Mouse (Mus musculus) lung, embryonic 15.5 days (tissue): ENCODE data around the gene Foxm1. TPM values are rescaled to one million over a fixed set of nuclear protein-coding genes. Genes with fewer than 3 reads are reported as not detected.

Source experiments
- ATAC-seq: fragments of 200-750 bp; cut with Nextera tagmentation; 2 replicates; pipeline ENCODE4 v1.8.0; 2017; ENCODE audit warnings: moderate number of reproducible peaks, borderline replicate concordance; ENCODE audit not compliant: low FRiP score, low TSS enrichment; ENCODE audit errors: extremely low read depth
- H3K27ac ChIP-seq: fragments of 300-500 bp; sonication (generic); 2 replicates; pipeline ENCODE4 v1.5.1; 2015; ENCODE audit warnings: moderate library complexity, mild to moderate bottlenecking, inconsistent platforms
- H3K27me3 ChIP-seq: fragments of 300-500 bp; sonication (generic); 2 replicates; pipeline ENCODE4 v1.6.1; 2015; ENCODE audit warnings: inconsistent platforms
- H3K36me3 ChIP-seq: fragments of 300-500 bp; sonication (generic); 2 replicates; pipeline ENCODE4 v1.6.1; 2015; ENCODE audit warnings: inconsistent platforms
- H3K4me1 ChIP-seq: fragments of 300-500 bp; sonication (generic); 2 replicates; pipeline ENCODE4 v1.6.1; 2015; ENCODE audit warnings: inconsistent platforms
- H3K4me2 ChIP-seq: fragments of 300-500 bp; sonication (generic); 2 replicates; pipeline ENCODE4 v1.6.1; 2015; ENCODE audit warnings: inconsistent platforms, mild to moderate bottlenecking, moderate library complexity
- H3K4me3 ChIP-seq: fragments of 300-500 bp; sonication (generic); 2 replicates; pipeline ENCODE4 v1.5.1; 2015; ENCODE audit warnings: mild to moderate bottlenecking, inconsistent platforms
- H3K9ac ChIP-seq: fragments of 300-500 bp; sonication (generic); 2 replicates; pipeline ENCODE4 v1.6.1; 2015; ENCODE audit warnings: inconsistent platforms
- H3K9me3 ChIP-seq: fragments of 300-500 bp; sonication (generic); 2 replicates; pipeline ENCODE4 v1.6.1; 2016; ENCODE audit warnings: inconsistent platforms
- WGBS: fragments of 180-500 bp; shearing (Covaris S2); methylation state at CpG from one replicate; pipeline ENCODE4 v1.1.7; 2015; 5-methylcytosine and 5-hydroxymethylcytosine counted together
- polyA plus RNA-seq: library from polyadenylated mRNA; unstranded; fragments of >200 nt; fragmentation: Nextera tagmentation; extraction: Ambion mirVana; gene quantifications from 2 replicates; pipeline ENCODE4 v1.2.1, GENCODE M21; 2015

Foxm1 gene
- 37.7 and 41.1 TPM in 2 replicates for polyA plus RNA-seq

DNA sequence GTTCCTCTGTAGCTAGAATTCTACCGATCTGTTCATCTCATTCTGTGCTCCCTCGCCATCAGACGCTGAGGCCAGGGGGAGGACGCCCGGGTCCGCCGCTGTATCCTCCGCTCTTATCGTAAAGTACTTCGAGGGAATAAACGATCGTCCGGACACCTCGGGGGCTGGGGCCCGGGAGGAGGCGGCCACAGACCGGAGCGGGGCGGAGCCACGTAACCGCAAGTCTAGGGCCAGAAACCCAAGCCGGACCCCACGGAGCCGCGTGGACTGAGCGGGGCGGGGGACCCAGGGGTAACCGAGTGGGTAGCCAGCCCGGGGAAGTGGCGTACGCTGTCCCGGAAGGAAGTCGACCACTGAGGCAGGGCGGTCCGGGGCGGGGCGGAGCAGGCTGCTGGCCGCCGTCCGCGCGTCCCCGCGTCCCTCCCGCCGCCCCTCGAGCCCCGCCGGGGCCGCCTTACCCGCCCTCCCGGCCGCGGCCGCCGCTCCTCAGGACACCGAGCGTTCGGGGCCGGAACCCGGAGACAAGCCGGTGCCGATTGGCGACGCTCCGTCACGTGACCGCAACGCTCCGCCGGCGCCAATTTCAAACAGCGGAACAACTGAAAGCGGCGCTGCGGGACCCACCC, at the start of gene Foxm1, which contains the start of gene Rhno1:
TSS of gene Foxm1 (plus strand) at position 587 of the 626 bp plus-strand sequence.
TSS of gene Rhno1 (minus strand) at position 531 of the 626 bp plus-strand sequence.
- H3K4me1 ChIP-seq, result peaks cover 32% of the 10 kb centered on the region
- H3K36me3 ChIP-seq, result peaks cover 33% of the 10 kb centered on the region
- peak; percentile 89 for ATAC-seq
- no peaks in the 10 kb centered on the region for H3K27me3 ChIP-seq
- H3K27ac ChIP-seq, result peak within 1 kb of the TSS; percentile 97
- H3K4me3 ChIP-seq, result peak within 1 kb of the TSS; percentile 99
- peak within 1 kb of the TSS; percentile 83 for H3K9ac ChIP-seq
- under 1% methylated on average over 67 of the region's 76 CpGs for WGBS
- H3K4me2 ChIP-seq, result peak within 1 kb of the TSS; percentile 81
- H3K9me3 ChIP-seq, result no peaks in the 10 kb centered on the region

DNA sequence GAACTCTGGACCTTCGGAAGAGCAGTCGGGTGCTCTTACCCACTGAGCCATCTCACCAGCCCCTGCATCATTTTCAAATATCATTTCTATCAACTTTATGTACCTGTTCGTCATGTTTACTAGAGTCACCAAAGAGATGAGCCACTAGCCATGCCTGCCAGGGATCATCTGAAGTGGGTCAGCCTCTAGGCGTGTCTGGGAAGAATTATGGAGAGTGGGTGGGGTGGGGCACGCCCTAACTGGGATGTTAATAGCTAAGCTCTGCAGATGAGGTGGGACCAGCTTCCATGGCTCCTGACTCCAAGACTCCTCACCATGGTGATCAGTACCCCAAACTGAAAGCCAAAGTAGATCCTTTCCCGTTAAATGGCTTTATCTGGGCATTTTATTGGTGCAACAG, 48.0 kb upstream of the Foxm1 start:
- WGBS, result 85% methylated on average over 6 of the region's 6 CpGs

DNA sequence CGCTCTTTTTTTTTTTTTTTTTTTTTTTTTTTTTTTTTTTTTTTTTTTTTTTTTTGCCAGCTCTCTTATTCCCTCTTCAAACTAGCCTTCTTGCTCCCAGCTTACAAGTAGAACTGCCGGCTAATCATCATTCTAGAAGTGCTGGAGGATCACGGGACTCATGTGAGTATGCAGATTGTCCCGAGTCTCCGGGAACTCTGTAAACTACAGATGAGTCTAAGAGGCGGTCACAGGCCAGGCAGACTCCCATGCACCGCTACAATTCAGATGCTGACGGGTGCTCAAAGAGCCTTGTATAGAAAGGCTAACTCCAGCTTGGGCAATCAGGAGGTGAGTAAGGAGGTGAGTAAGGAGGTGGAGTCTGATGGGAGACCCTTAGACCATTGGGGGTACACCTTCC, 47.2 kb upstream of the Foxm1 start:
- no peaks in the 10 kb centered on the region for H3K9me3 ChIP-seq
- ATAC-seq, result no peak
- H3K9ac ChIP-seq, result no peak overlapping the region
- H3K4me1 ChIP-seq, result no peaks in the 10 kb centered on the region
- H3K27me3 ChIP-seq, result no peaks in the 10 kb centered on the region
- no peaks in the 10 kb centered on the region for H3K36me3 ChIP-seq
- 70% methylated on average over 8 of the region's 8 CpGs for WGBS
- no peak overlapping the region for H3K27ac ChIP-seq
- H3K4me3 ChIP-seq, result no peak overlapping the region
- no peak overlapping the region for H3K4me2 ChIP-seq

More for the DNA sequence above, 48.0 kb upstream of the Foxm1 start:
- Histone ChIP-seq H3K27ac (no peak overlapping the region), H3K9me3 (no peaks in the 10 kb centered on the region), H3K4me2 (no peak overlapping the region), H3K36me3 (no peaks in the 10 kb centered on the region), H3K27me3 (no peaks in the 10 kb centered on the region), H3K9ac (no peak overlapping the region), H3K4me3 (no peak overlapping the region), H3K4me1 (no peaks in the 10 kb centered on the region)
- ATAC-seq, result no peak

DNA sequence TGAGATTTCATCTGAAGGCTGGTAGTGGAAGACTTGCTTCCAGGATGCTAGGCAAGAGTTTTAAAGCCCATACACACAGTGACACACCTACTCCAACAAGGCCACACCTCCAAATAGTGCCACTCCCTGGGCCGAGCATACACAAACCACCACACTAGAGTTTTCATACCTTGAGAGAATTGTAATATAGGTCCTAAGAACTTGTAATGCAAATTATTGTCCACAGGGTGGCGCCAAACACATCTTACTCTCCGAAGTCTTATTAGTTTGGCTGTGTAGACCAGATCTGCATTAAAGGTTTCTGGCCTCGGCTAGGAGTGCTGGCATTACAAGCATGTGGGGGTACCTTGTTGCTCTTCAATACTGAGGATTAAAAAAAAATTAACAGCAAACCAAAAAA, 44.5 kb upstream of the Foxm1 start:
- Histone ChIP-seq H3K9ac (no peak overlapping the region), H3K27me3 (no peaks in the 10 kb centered on the region), H3K9me3 (no peaks in the 10 kb centered on the region), H3K27ac (no peak overlapping the region), H3K4me3 (no peak overlapping the region), H3K4me1 (no peaks in the 10 kb centered on the region), H3K4me2 (no peak overlapping the region), H3K36me3 (peaks cover 24% of the 10 kb centered on the region)
- peak; percentile 55; the same call in 1 of the 2 replicates for ATAC-seq
- WGBS, result 3% methylated on average over 4 of the region's 4 CpGs

DNA sequence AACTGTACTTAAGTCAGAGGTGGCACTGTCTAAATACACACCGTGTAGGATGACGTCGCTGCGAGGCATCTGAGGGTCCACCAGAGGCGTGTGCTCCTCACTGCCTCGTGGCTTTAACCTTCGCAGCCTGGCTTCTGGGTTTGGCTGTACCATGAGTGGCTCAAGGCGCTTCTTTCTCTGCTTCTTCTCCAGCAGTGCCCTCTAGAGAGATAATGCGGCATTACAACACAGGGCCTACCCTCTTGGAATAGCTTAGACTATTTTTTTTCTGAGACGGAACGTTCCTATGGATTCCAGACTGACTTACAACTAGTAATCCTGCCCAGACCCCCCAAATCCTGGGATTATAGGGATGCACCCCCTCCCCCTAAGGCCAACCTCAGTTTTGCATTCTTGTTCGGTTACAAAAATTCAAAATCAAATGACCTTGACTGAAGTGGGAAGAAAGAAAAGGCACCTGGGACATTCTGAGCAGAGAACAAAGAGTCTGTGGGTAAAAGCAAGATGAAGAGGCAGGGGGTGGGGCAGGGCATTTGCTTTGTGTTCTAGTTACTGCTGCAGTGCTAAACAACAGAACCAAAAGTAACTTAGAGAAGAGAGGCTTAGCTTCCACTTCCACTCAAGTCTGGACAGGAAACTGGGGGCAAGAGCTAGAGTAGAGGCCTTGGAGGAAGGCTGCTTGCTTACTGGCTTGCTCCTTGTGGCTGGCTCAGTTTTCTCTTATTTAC, 28.2 kb upstream of the Foxm1 start:
- peak; percentile 78 for ATAC-seq

DNA sequence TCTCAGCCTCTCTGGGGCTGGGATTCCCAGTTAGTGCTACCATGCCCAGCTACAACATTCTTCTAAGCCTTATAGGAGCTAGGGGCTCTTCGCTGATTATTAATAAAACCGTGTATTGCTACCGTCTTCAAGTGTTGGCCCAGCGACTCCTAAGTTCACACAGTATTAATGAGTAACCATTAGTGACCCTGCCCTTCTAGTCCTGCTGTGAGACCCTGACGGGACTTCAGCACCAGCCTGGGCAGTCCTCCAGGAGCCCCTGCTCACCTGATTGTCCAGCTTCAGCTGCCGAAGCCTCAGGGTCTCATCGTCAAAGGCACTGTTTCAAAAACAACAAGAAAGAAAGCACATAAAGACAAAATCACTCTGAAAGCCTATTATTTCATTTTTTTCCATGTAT, 25.3 kb upstream of the Foxm1 start:
- Histone ChIP-seq H3K27me3 (no peaks in the 10 kb centered on the region), H3K4me1 (peaks cover 8% of the 10 kb centered on the region; the same call in 1 of the 2 replicates), H3K27ac (no peak overlapping the region), H3K4me3 (no peak overlapping the region), H3K9ac (no peak overlapping the region), H3K36me3 (peaks cover 18% of the 10 kb centered on the region), H3K4me2 (no peak overlapping the region), H3K9me3 (no peaks in the 10 kb centered on the region)
- ATAC-seq, result no peak
- 46% methylated on average over 7 of the region's 7 CpGs for WGBS

More for the DNA sequence above, 28.2 kb upstream of the Foxm1 start:
- Histone ChIP-seq H3K9ac (no peak overlapping the region), H3K27me3 (no peaks in the 10 kb centered on the region), H3K4me3 (no peak overlapping the region), H3K36me3 (peaks cover 38% of the 10 kb centered on the region), H3K27ac (no peak overlapping the region), H3K4me2 (peak overlapping the region; percentile 32; the same call in 1 of the 2 replicates), H3K9me3 (no peaks in the 10 kb centered on the region), H3K4me1 (peaks cover 8% of the 10 kb centered on the region; the same call in 1 of the 2 replicates)
- WGBS, result 7% methylated on average over 12 of the region's 12 CpGs

DNA sequence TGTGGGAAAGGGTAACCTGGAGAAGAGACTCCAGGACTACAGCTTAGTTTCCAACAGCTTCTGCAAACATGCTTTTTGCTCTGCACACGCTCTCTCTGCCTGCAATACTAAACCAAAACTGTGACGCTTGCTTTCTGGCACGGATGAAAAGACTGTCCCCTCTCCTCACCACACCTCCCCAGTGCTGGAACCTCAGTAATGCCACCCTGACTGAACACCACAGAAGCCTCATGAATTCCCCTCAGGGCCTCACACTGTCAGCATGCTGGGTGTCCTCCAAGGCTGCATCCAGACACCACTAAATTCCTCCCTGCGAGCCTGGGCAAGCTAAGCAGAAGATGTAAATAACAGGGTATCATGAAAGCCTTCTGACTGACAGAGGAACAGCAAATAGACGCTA, 23.9 kb upstream of the Foxm1 start:
- no peak overlapping the region for H3K4me2 ChIP-seq
- H3K27ac ChIP-seq, result 0 out of 2 replicates have a peak overlapping the region, but pooled peaks have one; percentile 23
- WGBS, result 20% methylated on average over 5 of the region's 5 CpGs
- no peaks in the 10 kb centered on the region for H3K27me3 ChIP-seq
- ATAC-seq, result no peak
- H3K36me3 ChIP-seq, result peaks cover 8% of the 10 kb centered on the region; the same call in 1 of the 2 replicates
- H3K9me3 ChIP-seq, result no peaks in the 10 kb centered on the region
- no peak overlapping the region for H3K4me3 ChIP-seq
- no peak overlapping the region for H3K9ac ChIP-seq
- peaks cover 8% of the 10 kb centered on the region; the same call in 1 of the 2 replicates for H3K4me1 ChIP-seq

DNA sequence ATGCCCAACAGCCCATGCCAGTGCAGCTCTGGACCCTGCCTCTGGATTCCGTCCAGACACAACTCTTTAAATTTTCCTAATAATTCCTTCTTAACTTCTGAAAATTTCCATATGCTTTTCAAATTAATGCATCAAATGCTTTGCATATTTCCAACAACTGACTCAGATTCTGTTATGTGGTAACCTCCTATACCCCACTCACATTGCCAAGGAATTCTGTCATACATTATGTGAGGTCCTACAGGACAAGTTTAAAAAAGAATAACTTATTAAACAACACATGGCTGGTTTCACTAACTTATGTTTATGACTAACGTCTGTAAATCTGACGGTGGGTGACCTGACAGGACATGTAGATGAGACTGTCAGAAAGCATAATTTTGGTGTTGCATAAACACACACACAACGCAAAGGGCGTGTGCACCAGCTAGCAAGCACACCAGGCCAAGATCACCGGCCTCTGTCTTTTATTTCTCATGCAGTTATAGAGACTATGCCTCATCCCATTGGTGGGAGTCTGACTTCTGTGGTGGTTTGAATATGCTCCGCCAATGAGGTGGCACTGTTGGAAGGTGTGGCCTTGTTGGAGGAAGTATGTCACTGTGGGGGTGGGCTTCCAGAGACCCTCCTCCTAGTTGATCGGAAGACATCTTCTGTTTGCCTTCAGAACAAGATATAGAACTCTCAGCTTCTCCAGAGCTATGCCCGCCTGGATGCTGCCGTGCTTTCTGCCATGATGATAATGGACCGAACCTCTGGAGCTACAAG, 20.6 kb upstream of the Foxm1 start:
- Histone ChIP-seq H3K4me2 (no peak overlapping the region), H3K9ac (no peak overlapping the region), H3K9me3 (no peaks in the 10 kb centered on the region), H3K27me3 (no peaks in the 10 kb centered on the region), H3K4me3 (no peak overlapping the region), H3K36me3 (no peaks in the 10 kb centered on the region), H3K27ac (peak overlapping the region; percentile 40), H3K4me1 (peaks cover 8% of the 10 kb centered on the region; the same call in 1 of the 2 replicates)
- 82% methylated on average over 11 of the region's 11 CpGs for WGBS
- no peak for ATAC-seq

DNA sequence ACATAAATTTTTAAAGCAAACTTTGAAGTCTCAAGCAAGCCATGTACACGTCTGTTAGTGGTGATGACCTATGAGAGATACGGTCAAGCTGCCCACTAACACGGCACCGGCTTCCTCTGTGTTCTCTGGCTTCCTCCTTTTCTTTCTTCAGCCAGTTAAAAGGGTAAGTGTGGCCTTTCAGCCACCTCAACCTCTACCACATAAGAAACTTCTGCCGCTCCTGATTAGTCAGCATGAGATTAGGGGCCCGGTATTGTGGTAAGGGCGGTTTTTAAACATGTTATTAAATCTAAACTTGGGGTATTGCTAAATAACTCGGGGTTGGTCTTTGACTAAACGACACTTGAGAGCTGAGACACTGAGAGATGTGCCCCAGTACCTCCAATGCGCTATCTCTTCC, 17.1 kb upstream of the Foxm1 start:
- Histone ChIP-seq H3K36me3 (peaks cover 4% of the 10 kb centered on the region; the same call in 1 of the 2 replicates), H3K4me1 (peaks cover 5% of the 10 kb centered on the region; the same call in 1 of the 2 replicates), H3K27me3 (no peaks in the 10 kb centered on the region), H3K9ac (no peak overlapping the region), H3K4me2 (no peak overlapping the region), H3K4me3 (no peak overlapping the region), H3K9me3 (no peaks in the 10 kb centered on the region), H3K27ac (no peak overlapping the region)
- no peak for ATAC-seq
- 80% methylated on average over 10 of the region's 10 CpGs for WGBS

DNA sequence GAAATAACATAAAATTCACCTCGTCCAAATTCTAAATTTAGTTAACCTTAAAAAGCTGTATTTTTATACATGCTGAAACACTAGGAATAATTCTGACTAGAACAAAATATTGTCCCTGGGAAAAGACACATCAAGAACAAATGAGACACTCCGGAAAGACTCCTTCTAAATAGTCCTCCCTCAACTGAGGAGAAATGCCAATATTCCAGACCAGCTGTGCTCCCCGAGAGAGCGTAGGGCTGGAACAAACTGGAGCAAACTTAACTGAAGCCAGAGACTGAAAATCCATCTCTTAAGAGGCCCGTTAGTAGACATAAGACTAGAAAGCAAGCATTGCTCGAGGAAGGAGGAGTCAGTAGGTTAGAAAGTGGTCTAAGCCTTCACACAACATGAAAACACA, 16.0 kb upstream of the Foxm1 start:
- no peak overlapping the region for H3K9ac ChIP-seq
- WGBS, result 75% methylated on average over 6 of the region's 6 CpGs
- no peak for ATAC-seq

DNA sequence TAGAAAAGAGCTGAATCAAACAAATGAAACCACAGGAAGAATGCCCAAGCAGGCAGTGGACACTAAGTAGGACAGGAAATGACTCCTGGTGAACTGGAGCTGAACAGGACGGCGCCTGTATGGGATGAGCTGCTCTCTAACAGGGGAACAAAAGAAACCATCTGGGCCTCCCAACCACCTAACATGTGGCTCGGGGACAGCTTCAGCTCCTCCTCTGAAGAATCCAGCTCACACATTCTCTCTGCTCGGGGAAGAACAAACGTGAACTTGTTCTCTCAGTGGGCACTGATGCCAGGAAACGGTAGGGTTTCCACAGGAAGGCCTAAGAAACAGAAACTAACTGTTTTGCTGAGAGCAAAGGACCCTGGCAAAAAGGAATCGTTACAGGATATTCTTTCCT, 13.1 kb upstream of the Foxm1 start:
- 0 out of 2 replicates have a peak overlapping the region, but pooled peaks have one; percentile 15 for H3K27ac ChIP-seq
- no peaks in the 10 kb centered on the region for H3K27me3 ChIP-seq
- ATAC-seq, result no peak
- peaks cover 16% of the 10 kb centered on the region for H3K4me1 ChIP-seq
- WGBS, result 41% methylated on average over 7 of the region's 7 CpGs
- H3K4me3 ChIP-seq, result no peak overlapping the region
- no peak overlapping the region for H3K4me2 ChIP-seq
- peaks cover 7% of the 10 kb centered on the region for H3K36me3 ChIP-seq
- no peaks in the 10 kb centered on the region for H3K9me3 ChIP-seq
- no peak overlapping the region for H3K9ac ChIP-seq

More for the DNA sequence above, 16.0 kb upstream of the Foxm1 start:
- Histone ChIP-seq H3K4me1 (peaks cover 5% of the 10 kb centered on the region; the same call in 1 of the 2 replicates), H3K4me2 (no peak overlapping the region), H3K27me3 (no peaks in the 10 kb centered on the region), H3K27ac (no peak overlapping the region), H3K4me3 (no peak overlapping the region), H3K36me3 (peaks cover 7% of the 10 kb centered on the region), H3K9me3 (no peaks in the 10 kb centered on the region)
